Mouse (Mus musculus): ENCODE measurements around the gene Zfp2. TPM values are rescaled to one million over a fixed set of nuclear protein-coding genes. Genes with fewer than 3 reads are reported as not detected.

Gene Zfp2
- 1 to 10 TPM; 2.3 to 3.1 TPM for total RNA-seq (2021)
- long read RNA-seq, experiment 1, partial matches to known transcripts: 0 of 7 reads
- long read RNA-seq, experiment 1, other reads (novel, unspliced or antisense): 7 of 7 reads
- long read RNA-seq, experiment 2, partial matches to known transcripts: 0 of 2 reads
- long read RNA-seq, experiment 2, other reads (novel, unspliced or antisense): 2 of 2 reads

- DNase-seq: peak; percentile 93
Observed at GRCm38 (mm10) chr11:50915671-50916320, at the start of gene Zfp2. TSS of gene Zfp2 (minus strand) at chr11:50916165.

GRCm38 (mm10) chr11:50964886-50965285, 48.9 kb upstream of the Zfp2 start:
- DNase-seq: no peak

- DNase-seq: no peak
Observed at GRCm38 (mm10) chr11:50953665-50954064, 37.7 kb upstream of the Zfp2 start, which contains the start of gene Prop1. TSS of gene Prop1 (minus strand) at chr11:50953765.

GRCm38 (mm10) chr11:50952290-50952689, 36.3 kb upstream of the Zfp2 start:
- no peak for DNase-seq

GRCm38 (mm10) chr11:50943506-50943905, 27.5 kb upstream of the Zfp2 start, which contains the start of gene 4933414I15Rik:
TSS of gene 4933414I15Rik (minus strand) at chr11:50943765.
- DNase-seq: no peak

GRCm38 (mm10) chr11:50942386-50942785, 26.4 kb upstream of the Zfp2 start:
- DNase-seq: no peak

GRCm38 (mm10) chr11:50939621-50940366, 23.8 kb upstream of the Zfp2 start:
- no peak for DNase-seq

- no peak for DNase-seq
Observed at GRCm38 (mm10) chr11:50938435-50938834, 22.5 kb upstream of the Zfp2 start.

- DNase-seq: no peak
Observed at GRCm38 (mm10) chr11:50932040-50932439, 16.1 kb upstream of the Zfp2 start.

- peak; percentile 68 for DNase-seq
Observed at GRCm38 (mm10) chr11:50931451-50931866, 15.5 kb upstream of the Zfp2 start, which contains the start of gene Zfp354b. TSS of gene Zfp354b (minus strand) at chr11:50931633.

GRCm38 (mm10) chr11:50931021-50931420, 15.1 kb upstream of the Zfp2 start:
- no peak for DNase-seq

- no peak for DNase-seq
Observed at GRCm38 (mm10) chr11:50930469-50931014, 14.6 kb upstream of the Zfp2 start.

- DNase-seq: no peak
Observed at GRCm38 (mm10) chr11:50914461-50914860, 1.5 kb downstream of the Zfp2 start.

- no peak for DNase-seq
Observed at GRCm38 (mm10) chr11:50913301-50913700, 2.7 kb downstream of the Zfp2 start.

- no peak for DNase-seq
Observed at GRCm38 (mm10) chr11:50908136-50908535, 7.8 kb downstream of the Zfp2 start.

GRCm38 (mm10) chr11:50897359-50897758, 18.6 kb downstream of the Zfp2 start:
- no peak for DNase-seq

GRCm38 (mm10) chr11:50892441-50892840, 23.5 kb downstream of the Zfp2 start:
- DNase-seq: no peak

GRCm38 (mm10) chr11:50887390-50888128, 28.4 kb downstream of the Zfp2 start, which contains the start of gene Zfp454:
TSS of gene Zfp454 (minus strand) at chr11:50887651.
- DNase-seq: peak; percentile 81

- DNase-seq: peak; percentile 18
Observed at GRCm38 (mm10) chr11:50886933-50887293, 29.1 kb downstream of the Zfp2 start.

GRCm38 (mm10) chr11:50886231-50886932, 29.6 kb downstream of the Zfp2 start:
- DNase-seq: peak; percentile 24

GRCm38 (mm10) chr11:50883756-50884155, 32.2 kb downstream of the Zfp2 start:
- DNase-seq: no peak
